Mouse (Mus musculus): Measurements from ENCODE around the gene Ebf1. TPM values are rescaled to one million over a fixed set of nuclear protein-coding genes. Genes with fewer than 3 reads are reported as not detected.

The Ebf1 gene
- polyA plus RNA-seq, 1 experiment from 2014 or later, result 43.7 TPM

DNA sequence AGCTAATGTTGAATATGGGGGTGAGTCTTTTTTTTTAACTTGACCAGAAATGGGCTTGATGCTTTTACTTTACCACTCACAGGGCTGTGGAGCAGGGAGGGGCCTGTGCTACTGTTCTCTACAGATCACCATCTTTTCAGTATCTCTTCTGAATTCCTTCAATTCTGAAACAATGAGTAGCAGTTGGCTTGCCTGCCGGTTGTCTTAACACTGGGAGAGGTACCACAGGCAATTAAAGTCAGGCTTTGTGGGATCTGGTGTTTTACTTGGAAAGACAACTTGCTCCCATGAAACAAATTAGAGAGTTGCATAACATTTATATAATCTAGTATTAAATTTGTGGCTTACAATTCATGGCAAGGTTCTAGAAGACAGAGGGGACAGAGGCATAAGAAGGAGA, 294.6 kb downstream of the Ebf1 start:
- Histone ChIP-seq H3K4me3 (replicated peaks; ENCODE audit: low read length) (no peak overlapping the region), H3K9me3 (ENCODE audit: control insufficient read depth, low read length) (no peaks in the 10 kb centered on the region), H3K4me1 (replicated peaks; ENCODE audit: control insufficient read depth, insufficient read depth, low read length) (no peaks in the 10 kb centered on the region), H3K27me3 (replicated peaks; ENCODE audit: control insufficient read depth, insufficient read depth, low read length) (peaks cover 8% of the 10 kb centered on the region; the same call in 1 of the 2 replicates), H3K27ac (ENCODE audit: low read length) (no peak overlapping the region), H3K4me2 (ENCODE audit: low read length) (no peak overlapping the region), H3K9ac (replicated peaks; ENCODE audit: low read depth, low read length) (no peak overlapping the region), H3K36me3 (ENCODE audit: control insufficient read depth, insufficient read depth) (no peaks in the 10 kb centered on the region)
- WGBS, result 13% methylated on average over 1 of the region's 1 CpGs
- no peak for ATAC-seq

GRCm38 (mm10) chr11:44913806-44914205, 296.7 kb downstream of the Ebf1 start:
- ATAC-seq, result no peak
- Histone ChIP-seq H3K27me3 (replicated peaks; ENCODE audit: control insufficient read depth, insufficient read depth, low read length) (peaks cover 8% of the 10 kb centered on the region; the same call in 1 of the 2 replicates), H3K4me2 (ENCODE audit: low read length) (no peak overlapping the region), H3K27ac (ENCODE audit: low read length) (no peak overlapping the region), H3K4me1 (replicated peaks; ENCODE audit: control insufficient read depth, insufficient read depth, low read length) (no peaks in the 10 kb centered on the region), H3K9me3 (ENCODE audit: control insufficient read depth, low read length) (no peaks in the 10 kb centered on the region), H3K9ac (replicated peaks; ENCODE audit: low read depth, low read length) (no peak overlapping the region), H3K4me3 (replicated peaks; ENCODE audit: low read length) (no peak overlapping the region), H3K36me3 (ENCODE audit: control insufficient read depth, insufficient read depth) (no peaks in the 10 kb centered on the region)
- WGBS, result 91% methylated on average over 5 of the region's 5 CpGs

DNA sequence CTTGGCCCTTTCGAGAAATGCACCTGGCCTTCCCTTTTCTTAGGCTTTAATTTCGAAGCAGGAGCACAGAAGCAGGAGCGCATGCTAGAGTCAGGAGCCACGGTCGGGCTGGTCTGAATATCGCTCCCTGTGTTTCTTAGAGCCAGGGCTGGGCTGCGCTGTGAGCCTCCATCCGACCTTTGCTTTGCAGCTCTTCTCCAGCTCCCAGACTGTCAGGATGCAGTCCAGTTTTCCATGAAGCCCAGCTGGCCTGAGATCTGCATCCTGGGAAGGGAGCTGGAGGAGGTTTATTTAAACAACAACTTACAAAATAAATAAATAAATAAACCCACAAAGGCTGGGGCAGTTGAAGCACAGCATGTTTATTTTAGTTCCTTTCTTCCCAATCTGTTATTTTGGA, 299.9 kb downstream of the Ebf1 start:
- no peak overlapping the region for H3K9ac ChIP-seq (replicated peaks; ENCODE audit: low read depth, low read length)
- no peaks in the 10 kb centered on the region for H3K4me1 ChIP-seq (replicated peaks; ENCODE audit: control insufficient read depth, insufficient read depth, low read length)
- no peak overlapping the region for H3K4me2 ChIP-seq (ENCODE audit: low read length)
- ATAC-seq, result no peak
- no peak overlapping the region for H3K4me3 ChIP-seq (replicated peaks; ENCODE audit: low read length)
- H3K9me3 ChIP-seq (ENCODE audit: control insufficient read depth, low read length), result no peaks in the 10 kb centered on the region
- H3K27ac ChIP-seq (ENCODE audit: low read length), result no peak overlapping the region
- 70% methylated on average over 8 of the region's 8 CpGs for WGBS
- H3K27me3 ChIP-seq (replicated peaks; ENCODE audit: control insufficient read depth, insufficient read depth, low read length), result no peaks in the 10 kb centered on the region
- no peaks in the 10 kb centered on the region for H3K36me3 ChIP-seq (ENCODE audit: control insufficient read depth, insufficient read depth)

GRCm38 (mm10) chr11:44923138-44923537, 306.0 kb downstream of the Ebf1 start:
- 86% methylated on average over 3 of the region's 3 CpGs for WGBS
- H3K9me3 ChIP-seq (ENCODE audit: control insufficient read depth, low read length), result no peaks in the 10 kb centered on the region
- 0 out of 2 replicates have a peak, but pooled peaks cover 2% of the 10 kb centered on the region for H3K27me3 ChIP-seq (replicated peaks; ENCODE audit: control insufficient read depth, insufficient read depth, low read length)
- no peak for ATAC-seq
- no peak overlapping the region for H3K4me2 ChIP-seq (ENCODE audit: low read length)
- H3K27ac ChIP-seq (ENCODE audit: low read length), result no peak overlapping the region
- H3K9ac ChIP-seq (replicated peaks; ENCODE audit: low read depth, low read length), result no peak overlapping the region
- no peak overlapping the region for H3K4me3 ChIP-seq (replicated peaks; ENCODE audit: low read length)
- H3K4me1 ChIP-seq (replicated peaks; ENCODE audit: control insufficient read depth, insufficient read depth, low read length), result no peaks in the 10 kb centered on the region
- H3K36me3 ChIP-seq (ENCODE audit: control insufficient read depth, insufficient read depth), result no peaks in the 10 kb centered on the region

DNA sequence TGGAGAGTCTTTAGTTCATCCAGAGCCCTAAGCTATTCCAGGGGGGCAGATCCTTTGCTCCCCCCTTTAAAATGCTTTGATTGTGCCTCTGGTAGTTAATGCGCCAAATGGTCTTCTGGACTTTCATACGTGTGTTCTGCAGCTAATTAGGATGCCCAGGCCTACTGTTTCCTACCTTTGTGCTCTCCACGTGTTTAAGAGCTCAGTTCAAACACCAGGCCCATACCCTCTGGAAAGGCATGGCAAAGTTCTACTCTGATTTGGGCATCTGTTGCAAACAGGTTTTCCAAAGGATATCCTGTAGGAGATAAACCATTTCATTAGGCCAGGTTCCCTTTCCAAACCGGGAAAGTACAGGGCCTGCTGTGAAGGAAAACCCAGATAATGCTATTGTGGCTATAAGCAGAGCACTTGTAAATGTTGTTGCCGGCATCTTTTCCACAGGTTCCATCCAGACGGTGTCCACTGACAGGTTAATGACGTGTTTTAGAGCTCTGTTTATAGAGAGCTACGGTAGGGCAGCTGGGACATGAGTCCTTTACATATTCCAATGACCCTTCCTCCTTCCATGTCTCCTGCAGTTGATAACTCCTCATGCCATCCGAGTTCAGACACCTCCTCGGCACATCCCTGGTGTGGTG, 306.9 kb downstream of the Ebf1 start:
- Histone ChIP-seq H3K4me2 (ENCODE audit: low read length) (no peak overlapping the region), H3K9me3 (ENCODE audit: control insufficient read depth, low read length) (no peaks in the 10 kb centered on the region), H3K36me3 (ENCODE audit: control insufficient read depth, insufficient read depth) (no peaks in the 10 kb centered on the region), H3K27me3 (replicated peaks; ENCODE audit: control insufficient read depth, insufficient read depth, low read length) (0 out of 2 replicates have a peak, but pooled peaks cover 2% of the 10 kb centered on the region), H3K4me1 (replicated peaks; ENCODE audit: control insufficient read depth, insufficient read depth, low read length) (no peaks in the 10 kb centered on the region), H3K27ac (ENCODE audit: low read length) (no peak overlapping the region), H3K4me3 (replicated peaks; ENCODE audit: low read length) (no peak overlapping the region), H3K9ac (replicated peaks; ENCODE audit: low read depth, low read length) (no peak overlapping the region)
- 86% methylated on average over 10 of the region's 10 CpGs for WGBS
- ATAC-seq, result no peak

DNA sequence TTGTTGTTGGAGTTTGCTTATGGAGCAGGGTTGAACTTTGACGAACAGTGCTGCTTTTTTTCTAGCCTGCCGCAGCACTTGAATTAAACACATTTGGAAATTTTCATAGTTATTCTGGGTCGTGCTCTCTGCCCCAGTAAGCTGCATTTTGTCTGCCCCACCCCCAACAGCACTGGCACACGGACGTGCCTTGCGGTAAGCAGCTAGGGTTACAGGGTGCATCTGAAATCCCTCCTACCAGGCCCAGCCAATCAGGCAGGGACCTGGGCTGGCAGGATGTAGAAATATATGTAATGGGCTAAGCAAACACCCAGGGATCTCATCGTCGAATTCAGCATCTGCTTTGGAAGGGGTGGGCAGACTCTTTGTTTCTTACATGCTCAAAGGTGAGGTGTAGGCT, 307.8 kb downstream of the Ebf1 start:
- no peaks in the 10 kb centered on the region for H3K4me1 ChIP-seq (replicated peaks; ENCODE audit: control insufficient read depth, insufficient read depth, low read length)
- WGBS, result 42% methylated on average over 8 of the region's 8 CpGs
- H3K4me3 ChIP-seq (replicated peaks; ENCODE audit: low read length), result no peak overlapping the region

DNA sequence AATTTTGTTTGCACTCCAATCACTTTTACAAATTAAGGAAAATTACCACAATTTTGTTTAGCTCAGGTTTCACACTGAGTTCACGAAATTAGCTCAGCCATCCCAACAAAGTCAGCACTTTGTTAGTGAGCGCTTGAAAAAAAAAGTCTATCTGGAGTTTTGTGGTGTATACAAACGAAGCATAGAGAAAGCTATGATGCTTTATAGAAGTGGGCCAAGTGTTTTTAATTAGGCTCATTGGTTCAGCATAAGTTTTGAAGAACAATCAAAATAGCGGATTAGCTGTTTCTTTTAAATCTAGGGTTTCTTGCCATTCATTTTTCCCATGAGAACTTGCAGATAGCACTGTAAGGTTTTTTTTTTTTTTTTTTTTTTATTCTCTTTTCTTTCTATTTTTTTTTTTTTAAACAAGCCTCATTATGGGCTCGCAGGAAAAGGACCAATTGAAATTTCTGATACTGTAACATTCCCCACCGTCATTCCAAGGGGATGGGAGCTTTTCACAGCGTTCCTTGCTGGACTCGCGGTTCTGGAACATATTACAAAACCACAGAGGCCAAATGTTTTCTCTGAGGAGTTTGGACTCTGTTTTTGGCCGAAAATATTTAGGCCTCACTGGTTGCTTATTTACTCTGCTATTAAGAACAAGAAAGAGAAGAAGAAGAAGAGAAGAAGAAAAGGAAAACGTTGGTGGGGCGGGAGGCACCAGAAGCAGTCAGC, 308.8 kb downstream of the Ebf1 start:
- H3K27ac ChIP-seq (ENCODE audit: low read length), result no peak overlapping the region
- no peak overlapping the region for H3K9ac ChIP-seq (replicated peaks; ENCODE audit: low read depth, low read length)
- H3K9me3 ChIP-seq (ENCODE audit: control insufficient read depth, low read length), result no peaks in the 10 kb centered on the region
- H3K4me2 ChIP-seq (ENCODE audit: low read length), result no peak overlapping the region
- ATAC-seq, result no peak
- H3K4me1 ChIP-seq (replicated peaks; ENCODE audit: control insufficient read depth, insufficient read depth, low read length), result no peaks in the 10 kb centered on the region
- H3K36me3 ChIP-seq (ENCODE audit: control insufficient read depth, insufficient read depth), result no peaks in the 10 kb centered on the region
- no peak overlapping the region for H3K4me3 ChIP-seq (replicated peaks; ENCODE audit: low read length)
- 39% methylated on average over 12 of the region's 12 CpGs for WGBS
- 0 out of 2 replicates have a peak, but pooled peaks cover 2% of the 10 kb centered on the region for H3K27me3 ChIP-seq (replicated peaks; ENCODE audit: control insufficient read depth, insufficient read depth, low read length)

More for the DNA sequence above, 307.8 kb downstream of the Ebf1 start:
- Histone ChIP-seq H3K4me2 (ENCODE audit: low read length) (no peak overlapping the region), H3K27me3 (replicated peaks; ENCODE audit: control insufficient read depth, insufficient read depth, low read length) (0 out of 2 replicates have a peak, but pooled peaks cover 2% of the 10 kb centered on the region), H3K9me3 (ENCODE audit: control insufficient read depth, low read length) (no peaks in the 10 kb centered on the region), H3K27ac (ENCODE audit: low read length) (no peak overlapping the region), H3K36me3 (ENCODE audit: control insufficient read depth, insufficient read depth) (no peaks in the 10 kb centered on the region), H3K9ac (replicated peaks; ENCODE audit: low read depth, low read length) (no peak overlapping the region)
- no peak for ATAC-seq

- 92% methylated on average over 6 of the region's 6 CpGs for WGBS
- Histone ChIP-seq H3K9ac (replicated peaks; ENCODE audit: low read depth, low read length) (no peak overlapping the region), H3K4me3 (replicated peaks; ENCODE audit: low read length) (no peak overlapping the region), H3K27me3 (replicated peaks; ENCODE audit: control insufficient read depth, insufficient read depth, low read length) (0 out of 2 replicates have a peak, but pooled peaks cover 2% of the 10 kb centered on the region), H3K27ac (ENCODE audit: low read length) (no peak overlapping the region), H3K9me3 (ENCODE audit: control insufficient read depth, low read length) (no peaks in the 10 kb centered on the region), H3K4me2 (ENCODE audit: low read length) (no peak overlapping the region), H3K4me1 (replicated peaks; ENCODE audit: control insufficient read depth, insufficient read depth, low read length) (no peaks in the 10 kb centered on the region), H3K36me3 (ENCODE audit: control insufficient read depth, insufficient read depth) (no peaks in the 10 kb centered on the region)
- ATAC-seq, result no peak
These were observed 311.3 kb downstream of the Ebf1 start for GRCm38 (mm10) chr11:44928403-44928802.

DNA sequence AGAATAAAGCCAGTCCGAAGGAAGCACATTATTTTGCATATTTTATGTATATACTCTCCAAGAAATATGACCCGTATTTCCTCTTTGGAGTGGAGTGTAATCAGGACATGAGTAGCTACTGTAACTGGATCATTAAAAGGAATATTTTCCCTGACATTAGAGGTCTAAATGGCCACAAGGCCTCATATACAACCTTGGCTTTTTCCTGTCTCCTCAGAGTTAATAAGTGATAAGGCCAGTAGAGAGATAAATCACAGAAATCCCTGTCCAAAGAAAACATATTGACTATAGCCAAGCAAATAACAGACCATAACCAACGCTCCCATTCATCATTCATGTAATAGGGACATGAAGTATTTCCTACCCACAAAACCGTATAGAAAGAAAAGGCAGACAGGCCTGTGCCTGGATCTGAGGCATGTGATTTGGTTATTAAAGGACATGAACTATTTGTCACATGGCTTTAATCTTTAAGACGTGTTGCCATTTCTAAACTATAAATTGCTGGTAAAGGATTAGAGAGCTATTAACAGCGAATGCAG, 315.9 kb downstream of the Ebf1 start:
- no peaks in the 10 kb centered on the region for H3K9me3 ChIP-seq (ENCODE audit: control insufficient read depth, low read length)

More for the DNA sequence above, 315.9 kb downstream of the Ebf1 start:
- 76% methylated on average over 6 of the region's 6 CpGs for WGBS
- no peak overlapping the region for H3K4me3 ChIP-seq (replicated peaks; ENCODE audit: low read length)
- no peaks in the 10 kb centered on the region for H3K36me3 ChIP-seq (ENCODE audit: control insufficient read depth, insufficient read depth)
- no peak for ATAC-seq
- no peak overlapping the region for H3K9ac ChIP-seq (replicated peaks; ENCODE audit: low read depth, low read length)
- H3K4me1 ChIP-seq (replicated peaks; ENCODE audit: control insufficient read depth, insufficient read depth, low read length), result no peaks in the 10 kb centered on the region
- H3K27me3 ChIP-seq (replicated peaks; ENCODE audit: control insufficient read depth, insufficient read depth, low read length), result no peaks in the 10 kb centered on the region
- no peak overlapping the region for H3K4me2 ChIP-seq (ENCODE audit: low read length)
- no peak overlapping the region for H3K27ac ChIP-seq (ENCODE audit: low read length)
